Comparison of ENCODE assay signal across 12 mouse cellular contexts in the genomic region with DNA sequence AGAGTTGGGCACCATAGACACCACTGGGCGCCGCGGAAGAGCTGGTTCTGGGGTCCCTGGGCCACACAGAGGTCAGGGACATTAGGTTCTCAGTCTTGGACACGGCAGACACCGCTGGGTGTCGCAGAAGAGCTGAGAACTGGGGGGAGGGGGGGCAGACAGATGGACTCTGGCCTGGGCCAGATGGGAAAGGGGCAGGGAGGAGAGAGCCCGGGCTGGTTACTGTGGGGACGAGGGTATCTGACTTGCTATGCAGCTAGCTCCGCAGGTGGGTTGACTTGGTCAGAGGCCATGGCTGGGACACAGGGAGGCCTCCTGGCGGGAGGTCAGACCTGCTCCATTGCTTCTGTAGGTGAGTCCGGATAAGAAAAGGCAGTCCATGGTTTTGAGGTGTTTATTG.
A peak's percentile ranks its signal among the peaks of the same experiment; 100 is the strongest.
DNase-seq lines count a peak whose midpoint lies in the region; ATAC-seq and TF ChIP-seq lines count a peak whose summit lies in the region.
"Had no signal": no experiment of that assay in that cellular context is flagged by ENCODE, and none has a peak within 500 bp of the region (broad histone marks: within the 10 kb centered on the region; RNA-seq: fewer than 3 reads in every experiment).

No protein-coding gene starts in this region.

- H3K4me2 ChIP-seq in embryonic facial prominence, embryonic 15.5 days (replicated peaks) = no peak overlapping the region
- no peak overlapping the region for H3K4me2 ChIP-seq in midbrain, embryonic 14.5 days (ENCODE audit: low read length)
- H3K4me2 ChIP-seq in midbrain, embryonic 16.5 days (ENCODE audit: low read length) = no peak overlapping the region
- H3K4me2 ChIP-seq in stomach, postnatal 0 days (replicated peaks; ENCODE audit: low read depth) = no peak overlapping the region
- H3K4me2 ChIP-seq: limb, embryonic 12.5 days had no signal

- no peaks in the 10 kb centered on the region for H3K36me3 ChIP-seq in embryonic facial prominence, embryonic 15.5 days
- no peaks in the 10 kb centered on the region for H3K36me3 ChIP-seq in embryonic facial prominence, embryonic 10.5 days (replicated peaks)
- no peaks in the 10 kb centered on the region for H3K36me3 ChIP-seq in midbrain, embryonic 14.5 days (ENCODE audit: control insufficient read depth, insufficient read depth, low read length)
- no peaks in the 10 kb centered on the region for H3K36me3 ChIP-seq in midbrain, embryonic 16.5 days (ENCODE audit: control insufficient read depth, insufficient read depth, low read length)
- H3K36me3 ChIP-seq in stomach, postnatal 0 days (ENCODE audit: control insufficient read depth, insufficient read depth, low read length) = no peaks in the 10 kb centered on the region
- H3K36me3 ChIP-seq: limb, embryonic 12.5 days had no signal

- no peaks in the 10 kb centered on the region for H3K9me3 ChIP-seq in embryonic facial prominence, embryonic 15.5 days (replicated peaks)
- H3K9me3 ChIP-seq in embryonic facial prominence, embryonic 10.5 days = no peaks in the 10 kb centered on the region
- H3K9me3 ChIP-seq in midbrain, embryonic 14.5 days (ENCODE audit: control insufficient read depth, low read length) = no peaks in the 10 kb centered on the region
- no peaks in the 10 kb centered on the region for H3K9me3 ChIP-seq in midbrain, embryonic 16.5 days (replicated peaks; ENCODE audit: control insufficient read depth, low read length, poor library complexity, severe bottlenecking)
- no peaks in the 10 kb centered on the region for H3K9me3 ChIP-seq in stomach, postnatal 0 days (ENCODE audit: control insufficient read depth, low read length)

- no peak overlapping the region for H3K9ac ChIP-seq in embryonic facial prominence, embryonic 15.5 days
- H3K9ac ChIP-seq in midbrain, embryonic 14.5 days (replicated peaks; ENCODE audit: low read length) = no peak overlapping the region
- H3K9ac ChIP-seq in midbrain, embryonic 16.5 days (ENCODE audit: low read depth, low read length) = no peak overlapping the region
- no peak overlapping the region for H3K9ac ChIP-seq in stomach, postnatal 0 days (ENCODE audit: low read length)
- H3K9ac ChIP-seq: forebrain, postnatal 0 days; limb, embryonic 12.5 days had no signal

- no peak for TF ChIP-seq EP300 in stomach, postnatal 0 days (optimal IDR thresholded peaks at IDR 0.05)

- H3K27ac ChIP-seq in embryonic facial prominence, embryonic 15.5 days (replicated peaks) = no peak overlapping the region
- no peak overlapping the region; the same call in 1 of the 2 replicates for H3K27ac ChIP-seq in embryonic facial prominence, embryonic 10.5 days (replicated peaks)
- no peak overlapping the region for H3K27ac ChIP-seq in midbrain, embryonic 14.5 days (replicated peaks; ENCODE audit: low read depth, low read length)
- H3K27ac ChIP-seq in midbrain, embryonic 16.5 days (ENCODE audit: low read length) = no peak overlapping the region
- no peak overlapping the region for H3K27ac ChIP-seq in stomach, postnatal 0 days (replicated peaks)
- H3K27ac ChIP-seq: limb, embryonic 12.5 days had no signal

- DNase-seq in embryonic facial prominence, embryonic 10.5 days (ENCODE audit: low spot score) = no peak
- no peak for DNase-seq in midbrain, embryonic 14.5 days
- peak; percentile 23 for DNase-seq in kidney, postnatal 14 days
- no peak for DNase-seq in stomach, postnatal 0 days (ENCODE audit: low spot score)
- no peak for DNase-seq in lung, postnatal 36 days
- no peak for DNase-seq in heart, adult 9 months (ENCODE audit: low spot score in 2 of 2)
- DNase-seq: cerebellum, adult 8-10 months; forebrain, postnatal 0 days had no signal

- no peaks in the 10 kb centered on the region for H3K27me3 ChIP-seq in embryonic facial prominence, embryonic 15.5 days
- no peaks in the 10 kb centered on the region for H3K27me3 ChIP-seq in embryonic facial prominence, embryonic 10.5 days (replicated peaks; ENCODE audit: low read depth, poor library complexity, severe bottlenecking)
- H3K27me3 ChIP-seq in midbrain, embryonic 14.5 days (ENCODE audit: control insufficient read depth, insufficient read depth, low read length) = no peaks in the 10 kb centered on the region
- no peaks in the 10 kb centered on the region for H3K27me3 ChIP-seq in midbrain, embryonic 16.5 days (ENCODE audit: control insufficient read depth, insufficient read depth, low read depth, low read length)
- H3K27me3 ChIP-seq in stomach, postnatal 0 days (ENCODE audit: control insufficient read depth, insufficient read depth, low read length) = no peaks in the 10 kb centered on the region
- H3K27me3 ChIP-seq: limb, embryonic 12.5 days had no signal

- no peak for TF ChIP-seq CTCF in stomach, postnatal 0 days (IDR thresholded peaks at IDR 0.05; ENCODE audit: low read depth)

- ATAC-seq in embryonic facial prominence, embryonic 15.5 days (ENCODE audit: insufficient number of reproducible peaks, low FRiP score, low TSS enrichment, low read depth) = 0 out of 2 replicates have a peak, but pooled peaks have one; percentile 29
- peak; percentile 43; the same call in 1 of the 2 replicates for ATAC-seq in midbrain, embryonic 14.5 days (ENCODE audit: low FRiP score, low TSS enrichment)
- no peak for ATAC-seq in midbrain, embryonic 16.5 days
- peak; percentile 18; the same call in 1 of the 2 replicates for ATAC-seq in stomach, postnatal 0 days (ENCODE audit: low FRiP score, low TSS enrichment)
- ATAC-seq: forebrain, postnatal 0 days; lung, postnatal 0 days had no signal

- H3K4me1 ChIP-seq in embryonic facial prominence, embryonic 15.5 days = no peaks in the 10 kb centered on the region
- peaks cover 5% of the 10 kb centered on the region; the same call in 1 of the 2 replicates for H3K4me1 ChIP-seq in embryonic facial prominence, embryonic 10.5 days
- H3K4me1 ChIP-seq in midbrain, embryonic 14.5 days (ENCODE audit: control insufficient read depth, insufficient read depth, low read length) = no peaks in the 10 kb centered on the region
- no peaks in the 10 kb centered on the region for H3K4me1 ChIP-seq in midbrain, embryonic 16.5 days (ENCODE audit: control insufficient read depth, insufficient read depth, low read length)
- no peaks in the 10 kb centered on the region for H3K4me1 ChIP-seq in stomach, postnatal 0 days (replicated peaks; ENCODE audit: control insufficient read depth, insufficient read depth)
- H3K4me1 ChIP-seq: limb, embryonic 12.5 days had no signal

- 59% methylated on average over 11 of the region's 11 CpGs for WGBS in embryonic facial prominence, embryonic 15.5 days
- WGBS in embryonic facial prominence, embryonic 10.5 days = 55% methylated on average over 11 of the region's 11 CpGs
- 47% methylated on average over 11 of the region's 11 CpGs for WGBS in midbrain, embryonic 14.5 days
- 49% methylated on average over 11 of the region's 11 CpGs for WGBS in midbrain, embryonic 16.5 days
- WGBS in stomach, postnatal 0 days = 54% methylated on average over 11 of the region's 11 CpGs

- no peak overlapping the region for H3K4me3 ChIP-seq in embryonic facial prominence, embryonic 15.5 days (replicated peaks)
- no peak overlapping the region for H3K4me3 ChIP-seq in embryonic facial prominence, embryonic 10.5 days
- H3K4me3 ChIP-seq in midbrain, embryonic 14.5 days (replicated peaks; ENCODE audit: low read depth, low read length) = no peak overlapping the region
- H3K4me3 ChIP-seq in midbrain, embryonic 16.5 days (ENCODE audit: low read depth, low read length) = no peak overlapping the region
- no peak overlapping the region for H3K4me3 ChIP-seq in stomach, postnatal 0 days (ENCODE audit: low read depth, low read length)
- H3K4me3 ChIP-seq: limb, embryonic 12.5 days had no signal
